Mouse (Mus musculus): Measurements from ENCODE around the gene Mepce.

Gene Mepce

DNA sequence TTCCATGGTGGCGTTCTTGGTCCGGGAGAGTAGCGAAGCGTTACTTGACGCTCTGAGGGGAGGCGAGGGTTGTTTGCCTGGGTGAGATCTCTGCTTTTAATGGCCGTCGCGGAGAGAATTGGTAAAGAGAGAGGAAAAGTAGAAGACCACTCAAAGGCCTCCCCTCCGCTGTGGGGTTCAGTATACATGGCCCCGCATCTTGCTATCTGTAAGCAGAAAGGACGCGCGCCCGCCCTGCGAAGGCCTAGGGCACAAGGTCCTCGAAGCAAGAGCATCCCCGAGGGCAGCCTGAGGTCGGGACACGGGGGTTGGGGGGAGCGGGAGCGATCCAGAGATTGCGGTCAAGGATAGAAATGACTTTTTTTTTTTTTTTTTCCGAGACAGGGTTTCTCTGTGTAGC is 716 bp upstream of the Mepce start:
- no peak for DNase-seq (ENCODE audit: low spot score in 2 of 2)

DNA sequence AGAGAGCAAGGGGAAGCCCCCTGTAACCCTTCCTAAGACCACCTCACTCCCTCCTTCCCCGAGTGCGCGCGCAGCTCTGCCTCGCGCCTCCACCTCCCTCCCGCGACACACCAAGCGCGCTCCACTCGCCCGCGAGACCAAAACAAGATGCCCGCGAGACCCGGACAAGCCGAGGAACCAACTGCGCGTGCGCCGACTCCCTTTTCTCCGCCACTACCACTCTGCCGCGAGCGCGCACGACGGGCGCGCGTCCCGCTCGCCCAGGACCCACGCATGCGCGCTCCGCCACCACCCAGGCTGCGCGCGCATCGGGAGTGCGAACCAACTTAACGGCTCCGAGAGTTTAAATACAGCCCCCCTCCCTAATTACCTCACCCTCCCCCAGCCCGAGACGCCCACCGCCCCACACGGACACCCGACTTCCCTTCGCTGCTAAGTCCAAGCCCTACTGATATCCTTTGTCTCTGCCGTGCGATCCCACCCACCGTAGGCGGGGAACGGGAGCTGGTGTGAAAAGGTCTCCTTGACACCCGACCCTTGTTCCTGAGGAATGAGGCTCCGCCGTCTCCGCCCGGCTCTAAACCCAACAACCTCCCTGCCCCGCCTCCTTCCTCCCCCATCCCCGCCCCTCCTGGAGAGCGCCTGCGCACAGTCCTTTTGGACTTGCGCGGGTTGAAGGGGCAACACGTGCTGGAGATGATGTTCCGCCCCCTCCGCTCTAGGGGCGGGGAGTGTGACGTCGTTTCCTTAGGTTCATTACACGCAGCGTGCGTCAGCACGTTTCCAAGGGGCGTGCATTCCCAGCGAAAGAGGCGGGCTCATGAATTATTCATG is 1.1 kb downstream of the Mepce start:
- DNase-seq (ENCODE audit: low spot score in 2 of 2) = peak; percentile 99

DNA sequence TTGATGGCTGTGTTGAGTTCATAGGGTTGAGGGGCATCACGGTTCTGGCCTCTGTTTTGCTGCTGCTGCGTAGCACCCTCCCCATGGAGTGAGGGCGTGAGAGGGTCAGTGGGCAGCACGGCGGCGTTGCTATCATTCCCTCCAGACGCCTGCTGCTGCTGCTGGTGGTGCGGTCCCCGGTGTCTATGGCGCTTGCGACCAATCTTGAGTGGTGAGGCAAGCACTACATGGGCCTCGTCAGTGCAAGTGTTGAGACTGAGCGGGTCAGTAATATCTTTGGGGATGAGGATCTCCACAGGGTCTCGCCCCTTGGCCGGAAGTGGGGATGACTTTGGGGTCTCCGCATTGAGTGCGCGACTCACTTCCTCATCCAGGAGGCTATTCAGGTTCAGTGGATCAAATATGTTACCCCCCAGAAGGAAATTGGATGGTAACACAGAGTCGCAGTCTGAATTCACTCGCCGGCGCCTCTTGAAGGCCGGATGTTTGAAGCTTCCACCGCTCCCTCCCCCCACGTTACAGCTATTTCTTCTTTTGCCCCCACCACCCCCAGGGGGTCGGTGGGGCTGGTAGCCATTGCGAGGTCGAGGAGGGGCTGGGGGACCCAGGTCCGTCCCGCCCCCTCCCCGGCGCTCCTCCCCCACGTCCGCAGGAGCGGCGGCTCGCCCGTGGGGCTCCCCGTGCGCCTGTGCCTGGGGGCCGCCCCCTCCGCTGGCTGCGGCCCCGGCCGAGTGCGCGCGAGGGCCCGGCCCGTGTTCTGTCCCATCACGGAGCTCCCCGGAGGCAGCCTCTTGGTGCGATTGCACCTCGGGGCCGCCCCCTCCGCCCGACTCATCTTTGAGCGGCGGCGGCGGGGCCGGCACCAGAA is 2.1 kb downstream of the Mepce start:
- DNase-seq (ENCODE audit: low spot score in 2 of 2) = peak in 1 of 2 experiments; percentile 55

GRCm38 (mm10) chr5:137784546-137784945 is 2.9 kb downstream of the Mepce start:
- no peak for DNase-seq (ENCODE audit: low spot score in 2 of 2)

DNA sequence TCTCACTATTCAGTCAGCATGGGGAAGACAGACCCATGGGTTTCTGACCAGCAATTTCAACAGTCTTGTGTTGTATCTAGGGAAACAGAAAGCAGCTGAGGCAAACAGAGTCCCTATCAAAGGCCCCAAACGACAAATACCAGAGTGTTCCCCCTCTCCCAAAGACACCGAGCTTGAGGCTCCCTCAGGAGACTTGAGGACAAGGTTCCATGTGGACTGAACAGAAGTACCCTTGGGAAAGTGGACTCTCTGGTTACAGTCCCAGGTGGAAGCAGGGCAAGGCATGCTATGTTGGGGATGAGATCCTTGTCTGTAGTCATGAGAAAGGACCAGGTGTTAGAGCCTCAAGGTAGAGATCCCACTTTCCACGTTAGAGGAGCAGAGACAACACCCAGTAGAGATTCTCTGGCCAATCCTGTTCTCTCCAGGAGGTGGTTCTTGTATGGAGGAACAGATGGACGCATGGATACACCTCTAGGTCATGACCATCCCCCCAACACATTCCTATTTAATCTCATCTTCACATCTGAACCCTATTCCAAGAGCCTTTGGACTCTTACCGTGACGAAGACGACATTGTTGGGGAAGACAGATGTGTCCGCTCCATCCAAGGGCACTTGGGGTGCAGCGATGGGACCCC is 3.4 kb downstream of the Mepce start:
- DNase-seq (ENCODE audit: low spot score in 2 of 2) = no peak

- no peak for DNase-seq (ENCODE audit: low spot score in 2 of 2)
Measured at GRCm38 (mm10) chr5:137782776-137783522, 4.5 kb downstream of the Mepce start.

- no peak for DNase-seq (ENCODE audit: low spot score in 2 of 2)
Measured at GRCm38 (mm10) chr5:137781661-137782060, 5.8 kb downstream of the Mepce start.

DNA sequence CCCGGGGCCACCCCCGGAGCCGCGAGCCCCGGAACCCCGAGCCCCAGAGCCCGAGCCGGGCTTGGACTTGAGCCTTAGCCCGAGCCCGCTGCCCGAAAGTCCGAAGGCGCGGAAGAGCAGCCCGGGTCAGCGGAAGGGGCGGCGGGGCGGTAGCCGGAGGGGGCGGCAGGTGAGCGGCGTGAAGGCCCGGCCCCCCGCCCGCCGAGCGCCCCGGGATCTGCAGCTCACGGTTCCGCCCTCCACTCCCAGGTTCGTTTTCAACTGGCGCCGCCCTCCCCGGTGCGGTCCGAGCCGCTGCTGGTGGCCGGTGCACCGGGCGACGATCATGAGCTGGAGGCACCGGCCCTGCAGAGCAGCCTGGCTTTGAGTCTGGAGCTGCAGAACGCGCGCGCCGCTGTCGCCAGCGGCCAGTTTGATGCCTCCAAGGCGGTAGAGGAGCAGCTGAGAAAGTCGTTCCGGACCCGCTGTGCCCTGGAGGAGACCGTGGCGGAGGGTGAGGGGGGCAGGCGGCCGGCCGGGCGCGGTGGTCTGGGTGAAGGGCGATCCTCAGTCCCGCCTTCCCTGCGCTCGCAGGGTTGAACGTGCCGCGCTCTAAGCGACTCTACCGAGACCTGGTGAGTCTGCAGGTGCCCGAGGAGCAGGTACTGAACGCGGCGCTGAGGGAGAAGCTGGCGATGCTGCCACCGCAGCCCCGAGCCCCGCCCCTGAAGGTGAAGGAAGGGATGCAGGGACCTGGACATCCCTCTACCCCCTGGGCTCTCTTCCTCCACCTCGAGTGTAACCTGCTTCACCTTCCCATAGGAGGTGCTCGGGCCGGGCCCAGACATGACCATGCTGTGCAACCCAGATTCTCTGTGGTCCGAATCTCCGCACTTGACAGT is 8.2 kb downstream of the Mepce start:
- no peak for DNase-seq (ENCODE audit: low spot score in 2 of 2)

GRCm38 (mm10) chr5:137778635-137779034 is 8.8 kb downstream of the Mepce start, which contains the start of gene Ppp1r35:
Gene Ppp1r35, plus strand, starts transcription at chr5:137778849.
- peak; percentile 95 to 96 for DNase-seq (ENCODE audit: low spot score in 2 of 2)

DNA sequence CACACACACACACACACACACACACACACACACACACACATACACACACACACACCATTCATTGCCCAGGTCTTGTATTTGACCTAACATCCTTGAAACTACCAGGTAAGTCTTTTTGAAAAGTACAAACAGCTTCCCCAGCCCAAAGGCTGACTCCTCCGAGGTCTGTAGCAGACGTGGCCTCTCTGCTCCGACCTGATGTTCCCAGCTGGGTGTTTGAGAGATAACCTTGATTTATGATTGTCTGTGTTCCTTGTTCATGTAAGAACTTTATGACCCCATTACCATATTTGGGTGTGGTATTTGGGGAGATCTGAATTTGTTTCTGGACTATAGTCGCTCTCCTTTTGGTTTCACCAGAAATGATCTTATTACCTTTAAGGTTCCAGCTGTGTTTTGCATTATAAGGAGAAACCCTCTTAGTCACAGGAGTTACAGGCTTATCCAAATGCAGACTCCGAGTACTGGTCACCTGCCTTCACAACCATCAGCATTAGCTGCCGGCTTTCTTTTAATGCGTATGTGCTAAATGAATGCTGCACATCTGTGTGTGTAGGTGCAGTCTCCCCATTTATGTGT is 10.1 kb downstream of the Mepce start:
- no peak for DNase-seq (ENCODE audit: low spot score in 2 of 2)

- no peak for DNase-seq (ENCODE audit: low spot score in 2 of 2)
Measured at GRCm38 (mm10) chr5:137776408-137776918, 11.0 kb downstream of the Mepce start.

DNA sequence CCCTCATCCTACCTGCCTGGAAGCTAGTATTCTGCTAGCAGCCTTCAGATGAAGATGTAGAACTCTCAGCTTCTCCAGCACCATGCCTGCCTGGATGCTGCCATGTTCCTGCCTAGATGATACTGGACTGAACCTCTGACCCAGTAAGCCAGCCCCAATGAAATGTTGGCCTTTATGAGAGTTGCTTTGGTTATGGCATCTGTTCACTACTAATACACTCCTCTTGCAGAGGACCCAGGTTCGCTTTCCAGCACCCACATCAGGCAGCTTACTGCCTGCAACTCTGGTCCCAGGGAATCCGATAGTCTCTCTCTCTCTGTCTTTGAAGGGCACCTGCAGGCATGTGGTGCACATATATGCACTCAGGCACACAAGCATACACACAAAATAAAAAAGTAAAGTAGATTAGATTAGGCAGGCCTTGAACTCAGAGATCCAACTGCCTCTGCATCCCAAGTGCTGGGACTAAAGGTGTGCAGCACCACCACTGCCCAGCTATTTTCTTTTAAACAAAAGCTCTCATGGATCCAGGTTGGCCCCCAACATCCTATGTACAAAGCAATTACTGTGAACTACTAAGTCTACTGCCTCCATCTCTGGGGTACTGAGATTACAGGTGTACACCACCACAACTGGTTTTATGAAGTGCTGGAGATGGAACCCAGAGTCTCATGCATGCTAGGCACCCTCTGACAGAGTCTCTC is 11.7 kb downstream of the Mepce start:
- DNase-seq (ENCODE audit: low spot score in 2 of 2) = no peak

GRCm38 (mm10) chr5:137772755-137773154 is 14.7 kb downstream of the Mepce start:
- DNase-seq (ENCODE audit: low spot score in 2 of 2) = no peak

GRCm38 (mm10) chr5:137770709-137771108 is 16.7 kb downstream of the Mepce start:
- no peak for DNase-seq (ENCODE audit: low spot score in 2 of 2)

DNA sequence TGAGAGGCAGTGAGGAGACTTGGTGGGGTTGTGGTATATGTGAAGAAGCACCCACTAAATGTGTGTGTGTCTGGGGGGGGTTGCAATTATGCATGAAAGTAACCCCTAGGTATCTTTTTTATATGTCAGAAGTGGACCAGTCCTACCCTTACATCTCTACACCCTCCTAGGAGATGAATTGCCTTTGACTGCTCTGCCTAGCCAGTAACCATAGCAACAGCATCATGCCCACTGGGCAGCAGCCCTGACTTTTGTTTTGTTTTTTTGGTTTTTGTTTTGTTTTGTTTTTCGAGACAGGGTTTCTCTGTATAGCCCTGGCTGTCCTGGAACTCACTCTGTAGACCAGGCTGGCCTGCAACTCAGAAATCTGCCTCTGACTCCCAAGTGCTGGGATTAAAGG is 19.0 kb downstream of the Mepce start:
- no peak for DNase-seq (ENCODE audit: low spot score in 2 of 2)

GRCm38 (mm10) chr5:137766270-137766669 is 21.2 kb downstream of the Mepce start:
- DNase-seq (ENCODE audit: low spot score in 2 of 2) = no peak

- DNase-seq (ENCODE audit: low spot score in 2 of 2) = no peak
Measured at GRCm38 (mm10) chr5:137764609-137765340, 22.7 kb downstream of the Mepce start.

DNA sequence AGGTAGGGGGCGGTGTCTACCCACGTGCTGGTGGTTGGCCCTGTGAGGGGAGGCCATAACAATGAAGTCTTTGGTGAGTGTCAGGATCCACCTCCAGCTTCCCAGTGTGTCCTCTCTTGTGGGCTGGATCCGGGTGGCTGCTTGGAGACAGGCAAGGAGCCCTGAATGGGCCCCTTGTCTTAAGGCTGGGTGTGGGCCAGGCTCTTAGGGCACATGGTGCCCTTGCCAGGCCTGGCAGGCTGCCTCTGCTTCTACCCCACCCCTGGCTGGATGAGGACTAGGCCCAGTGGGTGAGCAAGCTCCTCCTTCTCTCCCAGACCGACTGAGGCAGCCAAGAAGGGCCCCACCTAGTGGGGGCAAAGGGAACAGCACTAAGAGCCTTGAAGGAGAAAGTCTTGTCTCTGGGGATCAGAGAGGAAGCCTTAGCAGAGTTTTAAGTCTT is 27.5 kb downstream of the Mepce start:
- peak; percentile 82 to 88 for DNase-seq (ENCODE audit: low spot score in 2 of 2)

Measured in heart, adult 9 months (tissue).